Mouse (Mus musculus) kidney, adult 10 weeks (tissue): ENCODE results near the gene Gpx4. TPM values are rescaled to one million over a fixed set of nuclear protein-coding genes. Genes with fewer than 3 reads are reported as not detected.

Experiments
- polyA plus RNA-seq: library from polyadenylated mRNA; stranded (reverse); fragments of 350-450 nt; fragmentation: Illumina TruSeq; extraction: RNeasy Lipid Tissue Mini Kit (QIAGEN cat#74804); gene quantifications from one replicate; pipeline ENCODE4 v1.2.3, GENCODE M21; 2014; ENCODE audit warnings: low read depth, low replicate concordance

The Gpx4 gene
- polyA plus RNA-seq, result 92.2 TPM

GRCm38 (mm10) chr10:80047041-80047565 lies at the start of gene Gpx4:
Gene Gpx4 (plus strand): TSS chr10:80047166.

DNA sequence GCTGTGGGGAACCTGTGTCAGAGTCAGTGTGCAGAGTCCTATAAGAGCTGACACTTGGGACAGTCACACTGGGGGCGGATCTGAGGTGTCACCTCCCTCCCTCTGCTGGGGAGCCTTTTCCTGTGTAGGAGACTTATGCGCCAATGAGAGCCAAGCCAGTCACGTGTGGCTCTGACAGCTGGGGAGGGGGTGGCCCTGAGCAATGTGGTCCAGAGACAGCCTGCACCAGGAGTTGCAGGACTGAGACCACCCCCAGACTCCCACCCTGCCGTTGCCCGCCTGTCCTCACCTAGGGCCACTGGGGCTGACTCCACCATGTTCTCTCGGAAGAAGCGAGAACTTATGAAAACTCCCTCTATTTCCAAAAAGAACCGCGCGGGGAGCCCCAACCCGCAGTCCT lies 30.5 kb upstream of the Gpx4 start, which contains the start of gene Arhgap45:
Arhgap45 (plus strand) TSS at position 143 of the 400 bp plus-strand sequence.

GRCm38 (mm10) chr10:80039559-80039979 lies 7.4 kb upstream of the Gpx4 start, which contains the start of gene Polr2e:
Gene Polr2e (minus strand): TSS chr10:80039795.

DNA sequence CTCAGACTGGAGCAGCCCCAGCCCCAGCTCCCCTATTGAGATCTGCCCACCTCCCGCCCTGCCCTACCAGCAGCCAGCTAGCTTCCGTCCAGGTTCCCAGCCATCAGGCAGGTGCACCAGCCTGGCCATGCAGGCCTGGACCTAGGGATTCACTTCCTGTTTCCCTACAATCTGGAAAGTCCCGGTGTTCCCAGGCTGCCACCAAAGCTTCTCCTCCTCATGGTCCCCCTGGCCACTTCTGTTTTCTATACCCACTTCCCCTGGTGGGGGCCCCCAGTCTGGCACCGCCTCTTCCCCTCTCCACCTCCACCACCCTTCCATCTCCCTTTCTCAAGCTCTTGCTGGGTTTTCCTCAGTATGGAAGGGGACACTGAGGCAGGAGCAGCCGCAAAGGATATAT lies 58.5 kb downstream of the Gpx4 start, which contains the start of gene Sbno2:
Sbno2 (minus strand) TSS at position 112 of the 400 bp plus-strand sequence.

Other genes with a start within 250 kb of the Gpx4 start
- 0.49 TPM for gene Misp, start 226.2 kb upstream of the Gpx4 start, polyA plus RNA-seq
- 40.9 TPM for gene Ptbp1, start 192.7 kb upstream of the Gpx4 start, polyA plus RNA-seq
- gene Prtn3, start 172.7 kb upstream of the Gpx4 start, polyA plus RNA-seq, result not detected
- gene Plppr3, start 172.5 kb upstream of the Gpx4 start, polyA plus RNA-seq, result not detected
- not detected for gene Elane, start 160.9 kb upstream of the Gpx4 start, polyA plus RNA-seq
- gene Cfd, start 156.3 kb upstream of the Gpx4 start, polyA plus RNA-seq, result not detected
- 0.20 TPM for gene Med16, start 138.2 kb upstream of the Gpx4 start, polyA plus RNA-seq
- not detected for gene Gm26602, start 136.3 kb upstream of the Gpx4 start, polyA plus RNA-seq
- 0.16 TPM for gene Kiss1r, start 130.2 kb upstream of the Gpx4 start, polyA plus RNA-seq
- gene R3hdm4, start 126.0 kb upstream of the Gpx4 start, polyA plus RNA-seq, result 6.4 TPM
- 3.1 TPM for gene Arid3a, start 120.1 kb upstream of the Gpx4 start, polyA plus RNA-seq
- 1.7 TPM for gene Wdr18, start 87.0 kb upstream of the Gpx4 start, polyA plus RNA-seq
- gene Grin3b, start 76.5 kb upstream of the Gpx4 start, polyA plus RNA-seq, result not detected
- 0.40 TPM for gene Tmem259, start 62.8 kb upstream of the Gpx4 start, polyA plus RNA-seq
- 3.0 TPM for gene Cnn2, start 58.6 kb upstream of the Gpx4 start, polyA plus RNA-seq
- gene Abca7, start 50.7 kb upstream of the Gpx4 start, polyA plus RNA-seq, result 0.12 TPM
- gene Arhgap45, start 30.5 kb upstream of the Gpx4 start, polyA plus RNA-seq, result not detected
- gene Polr2e, start 7.4 kb upstream of the Gpx4 start, polyA plus RNA-seq, result 0.32 TPM
- gene Sbno2, start 58.4 kb downstream of the Gpx4 start, polyA plus RNA-seq, result 0.24 TPM
- gene Stk11, start 68.6 kb downstream of the Gpx4 start, polyA plus RNA-seq, result 3.9 TPM
- 0.85 TPM for gene Atp5d, start 91.5 kb downstream of the Gpx4 start, polyA plus RNA-seq
- not detected for gene Cbarp, start 93.7 kb downstream of the Gpx4 start, polyA plus RNA-seq
- 5.1 TPM for gene Midn, start 101.1 kb downstream of the Gpx4 start, polyA plus RNA-seq
- 12.5 TPM for gene Cirbp, start 118.8 kb downstream of the Gpx4 start, polyA plus RNA-seq
- gene 1600002K03Rik, start 125.8 kb downstream of the Gpx4 start, polyA plus RNA-seq, result not detected
- 0.40 TPM for gene Efna2, start 132.3 kb downstream of the Gpx4 start, polyA plus RNA-seq
- 3.0 TPM for gene Mum1, start 179.3 kb downstream of the Gpx4 start, polyA plus RNA-seq
- 4.1 TPM for gene Ndufs7, start 202.0 kb downstream of the Gpx4 start, polyA plus RNA-seq
- gene Gamt, start 213.8 kb downstream of the Gpx4 start, polyA plus RNA-seq, result 1.3 TPM
- 13.7 TPM for gene Dazap1, start 214.3 kb downstream of the Gpx4 start, polyA plus RNA-seq
- not detected for gene Rps15, start 245.3 kb downstream of the Gpx4 start, polyA plus RNA-seq
- not detected for gene Apc2, start 248.8 kb downstream of the Gpx4 start, polyA plus RNA-seq